Mouse (Mus musculus): ENCODE data around the gene Eya2. TPM values are rescaled to one million over a fixed set of nuclear protein-coding genes. Genes with fewer than 3 reads are reported as not detected.

Eya2 gene
- polyA plus RNA-seq, 1 experiment: 4.3 TPM

DNA sequence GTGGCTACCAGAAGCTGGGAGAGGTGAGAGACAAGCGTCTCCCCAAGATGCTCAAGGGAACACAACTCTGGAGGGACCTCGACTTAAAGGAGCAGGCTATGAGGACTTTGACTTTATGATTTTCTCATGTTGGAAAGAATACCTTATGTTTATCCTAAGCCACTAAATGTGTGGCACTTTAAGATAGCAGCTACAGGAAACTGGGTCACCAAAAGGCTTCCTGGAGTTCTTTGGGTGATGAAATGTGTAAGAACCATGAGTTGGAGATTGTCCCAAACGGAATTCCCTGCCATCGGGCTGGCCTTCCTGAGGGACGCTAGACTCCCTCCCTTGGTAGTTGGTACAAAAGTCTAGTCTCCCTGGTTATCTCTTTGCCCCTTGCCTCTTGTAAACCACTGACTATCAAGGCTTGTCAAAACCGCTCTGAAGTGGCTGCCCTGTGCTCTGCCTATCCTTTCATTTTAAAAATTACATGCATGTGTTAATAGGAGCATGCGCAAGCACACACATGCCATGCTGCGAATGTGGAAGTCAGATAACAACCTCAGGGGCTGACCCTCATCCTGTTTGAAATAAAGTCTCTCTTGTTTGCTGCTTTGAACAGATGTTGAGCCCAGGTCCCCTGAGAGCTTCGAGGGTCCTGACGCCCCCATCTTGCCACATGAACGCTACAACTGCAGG is 44.4 kb downstream of the Eya2 start:
- Histone ChIP-seq H3K4me3 (ENCODE audit: insufficient read depth, low read length) (no peak overlapping the region), H3K4me1 (ENCODE audit: control insufficient read depth, insufficient read depth, low read length) (no peaks in the 10 kb centered on the region), H3K27ac (ENCODE audit: insufficient read depth, low read length) (no peak overlapping the region)
- TF ChIP-seq POLR2A (IDR thresholded peaks at IDR 0.05; ENCODE audit: low read depth, low read length): no peak
- TF ChIP-seq CTCF (IDR thresholded peaks at IDR 0.05; ENCODE audit: borderline replicate concordance, insufficient read depth, low read length): no peak

DNA sequence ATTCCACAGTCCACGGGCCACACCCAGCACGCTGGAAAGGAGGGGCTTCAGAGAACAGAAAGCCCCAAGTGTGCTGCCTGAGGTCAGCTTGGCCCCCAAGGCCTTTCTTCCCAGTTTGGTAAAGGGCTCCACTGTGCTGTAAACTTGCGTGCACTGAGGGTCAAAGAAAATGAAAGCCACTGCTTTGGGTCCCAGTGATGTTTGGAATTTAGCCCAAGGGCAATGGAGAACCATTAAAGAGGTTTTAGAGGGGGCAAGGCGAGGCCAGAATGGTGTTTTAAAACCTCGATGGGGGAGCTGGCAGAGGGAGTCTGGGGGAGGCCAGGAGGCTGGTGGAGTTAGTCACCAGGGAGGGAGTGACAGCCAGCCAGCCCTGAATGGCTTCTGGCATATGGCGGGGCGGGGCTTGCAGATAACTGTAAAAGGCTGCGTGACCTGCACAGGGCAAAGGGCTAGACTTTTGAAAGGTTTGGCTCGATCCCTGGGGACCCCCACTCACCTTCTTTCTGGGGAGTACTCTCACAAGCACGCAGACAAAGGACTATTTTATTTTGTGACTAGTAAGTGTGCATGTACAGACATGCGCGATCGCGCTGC is 47.2 kb downstream of the Eya2 start:
- Histone ChIP-seq H3K4me3 (ENCODE audit: insufficient read depth, low read length) (no peak overlapping the region), H3K27ac (ENCODE audit: insufficient read depth, low read length) (no peak overlapping the region), H3K4me1 (ENCODE audit: control insufficient read depth, insufficient read depth, low read length) (no peaks in the 10 kb centered on the region)
- no peak for TF ChIP-seq CTCF (IDR thresholded peaks at IDR 0.05; ENCODE audit: borderline replicate concordance, insufficient read depth, low read length)
- no peak for TF ChIP-seq POLR2A (IDR thresholded peaks at IDR 0.05; ENCODE audit: low read depth, low read length)

GRCm38 (mm10) chr2:165643596-165643995 is 48.8 kb downstream of the Eya2 start:
- TF ChIP-seq CTCF (IDR thresholded peaks at IDR 0.05; ENCODE audit: borderline replicate concordance, insufficient read depth, low read length) (no peak), POLR2A (IDR thresholded peaks at IDR 0.05; ENCODE audit: low read depth, low read length) (no peak)
- H3K27ac ChIP-seq (ENCODE audit: insufficient read depth, low read length): no peak overlapping the region
- H3K4me1 ChIP-seq (ENCODE audit: control insufficient read depth, insufficient read depth, low read length): 0 out of 2 replicates have a peak, but pooled peaks cover 3% of the 10 kb centered on the region
- H3K4me3 ChIP-seq (ENCODE audit: insufficient read depth, low read length): no peak overlapping the region

DNA sequence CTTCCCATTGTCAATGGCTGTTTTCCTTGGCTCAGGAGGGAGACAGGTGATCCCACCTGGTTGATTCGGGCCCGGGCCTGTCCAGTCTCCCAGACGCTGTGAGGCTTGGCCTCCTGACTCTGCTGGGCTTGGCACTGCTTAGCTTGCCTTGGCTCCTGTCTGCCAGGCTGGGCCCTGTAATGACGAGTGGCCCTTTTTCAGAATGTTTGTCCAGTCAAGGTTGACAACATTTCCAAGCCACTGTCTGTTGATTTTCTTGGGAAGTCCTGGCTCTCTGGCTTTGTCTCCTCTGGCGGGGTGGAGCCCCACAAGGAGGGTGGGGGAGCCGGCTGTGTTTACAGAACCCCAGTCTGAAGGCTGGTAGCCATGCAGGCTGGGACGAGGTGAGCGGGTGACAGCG is 49.2 kb downstream of the Eya2 start:
- TF ChIP-seq CTCF (IDR thresholded peaks at IDR 0.05; ENCODE audit: borderline replicate concordance, insufficient read depth, low read length) (no peak), POLR2A (IDR thresholded peaks at IDR 0.05; ENCODE audit: low read depth, low read length) (no peak)
- H3K4me3 ChIP-seq (ENCODE audit: insufficient read depth, low read length): no peak overlapping the region
- 0 out of 2 replicates have a peak, but pooled peaks cover 3% of the 10 kb centered on the region for H3K4me1 ChIP-seq (ENCODE audit: control insufficient read depth, insufficient read depth, low read length)
- H3K27ac ChIP-seq (ENCODE audit: insufficient read depth, low read length): no peak overlapping the region

DNA sequence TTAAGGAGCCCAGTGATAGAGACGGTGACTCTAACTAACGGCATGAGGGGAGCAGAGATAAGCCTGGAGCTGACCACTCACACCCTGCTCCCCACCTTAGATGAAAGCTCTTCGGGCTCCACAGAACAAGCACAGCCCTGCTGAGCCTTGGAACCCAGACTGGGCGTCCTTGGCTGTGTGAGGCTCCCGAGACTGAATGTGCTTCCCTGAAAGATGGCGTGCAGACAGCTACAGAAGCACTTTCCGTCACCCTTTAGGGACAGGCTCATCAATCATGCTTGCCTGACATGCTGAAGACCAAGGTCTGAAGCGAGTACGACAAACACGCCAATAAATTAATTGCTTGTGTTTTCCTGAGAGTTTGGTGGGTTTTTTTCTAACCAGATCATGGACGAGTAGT is 56.2 kb downstream of the Eya2 start:
- Histone ChIP-seq H3K27ac (ENCODE audit: insufficient read depth, low read length) (no peak overlapping the region), H3K4me1 (ENCODE audit: control insufficient read depth, insufficient read depth, low read length) (peaks cover 3% of the 10 kb centered on the region), H3K4me3 (ENCODE audit: insufficient read depth, low read length) (no peak overlapping the region)
- no peak for TF ChIP-seq CTCF (IDR thresholded peaks at IDR 0.05; ENCODE audit: borderline replicate concordance, insufficient read depth, low read length)
- TF ChIP-seq POLR2A (IDR thresholded peaks at IDR 0.05; ENCODE audit: low read depth, low read length): no peak

DNA sequence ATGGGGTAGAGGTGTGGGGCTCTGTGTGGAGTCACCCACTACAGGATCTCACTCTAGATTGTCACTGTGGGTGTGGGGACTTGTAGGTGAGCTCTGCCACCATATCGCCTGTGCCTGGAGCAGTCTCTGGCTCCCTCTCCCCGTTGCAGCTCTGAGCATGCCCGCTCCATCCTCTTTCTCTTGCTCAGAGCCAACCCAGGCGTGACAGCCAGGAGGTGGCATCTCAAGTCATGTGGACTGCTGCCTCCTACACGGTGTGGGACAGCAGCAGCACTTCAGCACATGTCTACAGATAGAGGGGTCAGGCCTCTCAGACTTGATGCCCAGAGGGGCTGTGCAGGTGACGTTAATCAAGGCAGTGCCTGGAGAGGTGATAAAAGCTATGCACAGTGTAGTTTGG is 57.4 kb downstream of the Eya2 start:
- H3K27ac ChIP-seq (ENCODE audit: insufficient read depth, low read length): no peak overlapping the region
- TF ChIP-seq CTCF (IDR thresholded peaks at IDR 0.05; ENCODE audit: borderline replicate concordance, insufficient read depth, low read length) (no peak), POLR2A (IDR thresholded peaks at IDR 0.05; ENCODE audit: low read depth, low read length) (no peak)
- no peak overlapping the region for H3K4me3 ChIP-seq (ENCODE audit: insufficient read depth, low read length)
- H3K4me1 ChIP-seq (ENCODE audit: control insufficient read depth, insufficient read depth, low read length): peaks cover 3% of the 10 kb centered on the region

- Histone ChIP-seq H3K4me3 (ENCODE audit: insufficient read depth, low read length) (no peak overlapping the region), H3K4me1 (ENCODE audit: control insufficient read depth, insufficient read depth, low read length) (no peaks in the 10 kb centered on the region; the same call in none of the 2 replicates), H3K27ac (ENCODE audit: insufficient read depth, low read length) (no peak overlapping the region)
- no peak for TF ChIP-seq POLR2A (IDR thresholded peaks at IDR 0.05; ENCODE audit: low read depth, low read length)
- TF ChIP-seq CTCF (IDR thresholded peaks at IDR 0.05; ENCODE audit: borderline replicate concordance, insufficient read depth, low read length): no peak
Measured at GRCm38 (mm10) chr2:165653001-165653921, 58.4 kb downstream of the Eya2 start.

GRCm38 (mm10) chr2:165654151-165654550 is 59.3 kb downstream of the Eya2 start:
- Histone ChIP-seq H3K4me1 (ENCODE audit: control insufficient read depth, insufficient read depth, low read length) (no peaks in the 10 kb centered on the region; the same call in none of the 2 replicates), H3K4me3 (ENCODE audit: insufficient read depth, low read length) (no peak overlapping the region), H3K27ac (ENCODE audit: insufficient read depth, low read length) (no peak overlapping the region)
- no peak for TF ChIP-seq CTCF (IDR thresholded peaks at IDR 0.05; ENCODE audit: borderline replicate concordance, insufficient read depth, low read length)

GRCm38 (mm10) chr2:165654696-165655491 is 60.1 kb downstream of the Eya2 start:
- H3K4me1 ChIP-seq (ENCODE audit: control insufficient read depth, insufficient read depth, low read length): no peaks in the 10 kb centered on the region; the same call in none of the 2 replicates
- H3K27ac ChIP-seq (ENCODE audit: insufficient read depth, low read length): no peak overlapping the region
- H3K4me3 ChIP-seq (ENCODE audit: insufficient read depth, low read length): no peak overlapping the region
- TF ChIP-seq CTCF (IDR thresholded peaks at IDR 0.05; ENCODE audit: borderline replicate concordance, insufficient read depth, low read length) (no peak), POLR2A (IDR thresholded peaks at IDR 0.05; ENCODE audit: low read depth, low read length) (no peak)
